Mouse (Mus musculus): Measurements from ENCODE around the gene Agr2.

Agr2 gene

GRCm38 (mm10) chr12:35992711-35993110, at the start of gene Agr2:
TSS of gene Agr2 (plus strand) at chr12:35992907.
- DNase-seq = no peak

GRCm38 (mm10) chr12:35951757-35952156, 41.0 kb upstream of the Agr2 start:
- DNase-seq = no peak

- DNase-seq = no peak
These were observed 35.5 kb upstream of the Agr2 start for GRCm38 (mm10) chr12:35957235-35957634.

GRCm38 (mm10) chr12:35966098-35966767, 26.5 kb upstream of the Agr2 start:
- DNase-seq = no peak

- no peak for DNase-seq
These were observed 26.0 kb upstream of the Agr2 start for GRCm38 (mm10) chr12:35966768-35967141.

GRCm38 (mm10) chr12:35975898-35976297, 16.8 kb upstream of the Agr2 start:
- no peak for DNase-seq

GRCm38 (mm10) chr12:35977633-35978246, 15.0 kb upstream of the Agr2 start:
- no peak for DNase-seq

GRCm38 (mm10) chr12:35979625-35980024, 13.1 kb upstream of the Agr2 start:
- DNase-seq = no peak

GRCm38 (mm10) chr12:35981732-35982360, 10.9 kb upstream of the Agr2 start:
- no peak for DNase-seq

- no peak for DNase-seq
These were observed 9.2 kb upstream of the Agr2 start for GRCm38 (mm10) chr12:35983472-35983871.

- DNase-seq = no peak
These were observed 8.0 kb upstream of the Agr2 start for GRCm38 (mm10) chr12:35984743-35985142.

GRCm38 (mm10) chr12:35993583-35993982, 876 bp downstream of the Agr2 start:
- DNase-seq = no peak

- DNase-seq = no peak
These were observed 1.4 kb downstream of the Agr2 start for GRCm38 (mm10) chr12:35994098-35994497.

- DNase-seq = peak; percentile 49
These were observed 3.1 kb downstream of the Agr2 start for GRCm38 (mm10) chr12:35995799-35996198.

GRCm38 (mm10) chr12:36004714-36005113, 12.0 kb downstream of the Agr2 start:
- no peak for DNase-seq

GRCm38 (mm10) chr12:36007581-36007980, 14.9 kb downstream of the Agr2 start:
- DNase-seq = no peak

GRCm38 (mm10) chr12:36008364-36009047, 15.8 kb downstream of the Agr2 start:
- no peak for DNase-seq

- DNase-seq = no peak
These were observed 20.7 kb downstream of the Agr2 start for GRCm38 (mm10) chr12:36013216-36013910.

GRCm38 (mm10) chr12:36017791-36018190, 25.1 kb downstream of the Agr2 start:
- DNase-seq = no peak

GRCm38 (mm10) chr12:36019572-36019971, 26.9 kb downstream of the Agr2 start:
- no peak for DNase-seq

GRCm38 (mm10) chr12:36020081-36020480, 27.4 kb downstream of the Agr2 start:
- DNase-seq = no peak

GRCm38 (mm10) chr12:36020710-36021109, 28.0 kb downstream of the Agr2 start:
- DNase-seq = no peak

- no peak for DNase-seq
These were observed 33.4 kb downstream of the Agr2 start for GRCm38 (mm10) chr12:36026126-36026525.

Measured in cerebellum, adult 9-10 months (tissue).